ENCODE assay signal across 13 mouse cellular contexts in genomic region chr17:46059226-46059825, GRCm38 (mm10). TPM values are rescaled to one million over a fixed set of nuclear protein-coding genes. Genes with fewer than 3 reads are reported as not detected.
DNase-seq lines count a peak whose midpoint lies in the region; TF ChIP-seq lines count a peak whose summit lies in the region.
"Had no signal": no experiment of that assay in that cellular context is flagged by ENCODE, and none has a peak within 500 bp of the region (broad histone marks: within the 10 kb centered on the region; RNA-seq: fewer than 3 reads in every experiment).

No protein-coding gene starts in this region.

- H3K27ac ChIP-seq in left cerebral cortex, adult 2 months: no peak overlapping the region
- H3K27ac ChIP-seq: hindbrain, postnatal 0 days; neural tube, embryonic 12.5 days had no signal

- peak; percentile 35 for DNase-seq in adrenal gland, postnatal 25 days
- DNase-seq in adrenal gland, adult 8-10 months: no peak
- DNase-seq in left cerebral cortex, postnatal 4 days: peak; percentile 32
- DNase-seq in left cerebral cortex, adult 2 months (ENCODE audit: extremely low spot score in 1 of 2, low spot score in 2 of 2): no peak
- peak; percentile 37 for DNase-seq in kidney, adult 9 months
- peak; percentile 56 for DNase-seq in lung, postnatal 36 days
- no peak for DNase-seq in thymus, postnatal 25 days
- no peak for DNase-seq in MN1 (ENCODE audit: low spot score)
- DNase-seq: cerebellum, adult 11-12 months; heart, postnatal 36 days; layer of hippocampus, postnatal 36 days had no signal

- TF ChIP-seq CTCF in left cerebral cortex, adult 2 months (IDR thresholded peaks at IDR 0.05): no peak

- intact Hi-C loops in left cerebral cortex, postnatal 4 days (cut with DNase I): no loop called here
- intact Hi-C loops in left cerebral cortex, adult 2 months (cut with DNase I): no loop called here

- H3K4me3 ChIP-seq in left cerebral cortex, adult 2 months: no peak overlapping the region
- H3K4me3 ChIP-seq: neural tube, embryonic 12.5 days had no signal

RNA-seq across cellular contexts. Expression of gene Vegfa, which starts 27.2 kb away (rescaled TPM):
- 429 and 459 TPM in 2 replicates for total RNA-seq in adrenal gland, postnatal 25 days (2021)
- 100 to 1,000 TPM; 270 to 756 (median 501) TPM for total RNA-seq in adrenal gland, adult 8-10 months (2022)
- total RNA-seq in left cerebral cortex, postnatal 4 days (2021): 10 to 100 TPM; 77.7 to 94.5 TPM
- 10 to 100 TPM; 88.2 to 90.7 TPM for total RNA-seq in left cerebral cortex, adult 2 months (2021)

RNA-seq across cellular contexts. Expression of gene Mrps18a, which starts 51.5 kb away (rescaled TPM):
- total RNA-seq in adrenal gland, postnatal 25 days (2021): 107 and 108 TPM in 2 replicates
- total RNA-seq in adrenal gland, adult 8-10 months (2022): 100 to 1,000 TPM in 2 of 4 experiments, 10 to 100 TPM in 2; 94.5 to 106 (median 101) TPM
- total RNA-seq in left cerebral cortex, postnatal 4 days (2021): 10 to 100 TPM; 75.8 to 78.3 TPM
- total RNA-seq in left cerebral cortex, adult 2 months (2021): 10 to 100 TPM; 79.3 to 84.5 TPM

Comparison
In these comparisons a context has a peak if more than half of its experiments do, and no peak if none do; other contexts are left out.
1. DNase-seq: peak in adrenal gland, postnatal 25 days (single experiment), left cerebral cortex, postnatal 4 days (single experiment), kidney, adult 9 months (single experiment) and lung, postnatal 36 days (single experiment); none in adrenal gland, adult 8-10 months (single experiment), left cerebral cortex, adult 2 months (0 of 2), thymus, postnatal 25 days (single experiment) and MN1 (single experiment).